9 mouse cellular contexts compared by ENCODE assay signal in genomic region chr5:72587192-72587681, GRCm38 (mm10). TPM values are rescaled to one million over a fixed set of nuclear protein-coding genes. Genes with fewer than 3 reads are reported as not detected.
DNase-seq lines count a peak whose midpoint lies in the region; ATAC-seq and TF ChIP-seq lines count a peak whose summit lies in the region.
"Had no signal": no experiment of that assay in that cellular context is flagged by ENCODE, and none has a peak within 500 bp of the region (broad histone marks: within the 10 kb centered on the region; RNA-seq: fewer than 3 reads in every experiment).

Gm5868 (minus strand) TSS chr5:72587551.

- TF ChIP-seq EP300 in liver, embryonic 14.5 days (IDR thresholded peaks at IDR 0.05; ENCODE audit: low read depth): no peak
- no peak for TF ChIP-seq EP300 in stomach, postnatal 0 days (optimal IDR thresholded peaks at IDR 0.05)

- DNase-seq in adrenal gland, postnatal 36 days: peak; percentile 20
- no peak for DNase-seq in adrenal gland, postnatal 4 days (ENCODE audit: low spot score in 2 of 2)
- DNase-seq in thymus, postnatal 4 days: peak; percentile 12
- DNase-seq in thymus, postnatal 36 days: no peak
- DNase-seq in liver, embryonic 14.5 days (ENCODE audit: low read depth in 3 of 3, low spot score in 3 of 3): no peak
- peak; percentile 47 for DNase-seq in stomach, postnatal 0 days (ENCODE audit: low spot score)
- no peak for DNase-seq in right cerebral cortex, postnatal 4 days

- H3K4me3 ChIP-seq in liver, embryonic 14.5 days (ENCODE audit: insufficient read depth in 1 of 2, low read depth in 2 of 2, low read length in 2 of 2): peak within 1 kb of the TSS in 1 of 2 experiments; percentile 0; a peak in 1 of 4 replicates
- peak within 1 kb of the TSS; percentile 31 for H3K4me3 ChIP-seq in stomach, postnatal 0 days (ENCODE audit: low read depth, low read length)

- H3K4me1 ChIP-seq in liver, embryonic 14.5 days (replicated peaks; ENCODE audit: control insufficient read depth in 2 of 2, insufficient read depth in 2 of 2, low read length in 1 of 2): no peaks in the 10 kb centered on the region
- no peaks in the 10 kb centered on the region for H3K4me1 ChIP-seq in stomach, postnatal 0 days (replicated peaks; ENCODE audit: control insufficient read depth, insufficient read depth)

- H3K9me3 ChIP-seq in liver, embryonic 14.5 days (ENCODE audit: control insufficient read depth, low read length): no peaks in the 10 kb centered on the region
- H3K9me3 ChIP-seq in stomach, postnatal 0 days (ENCODE audit: control insufficient read depth, low read length): no peaks in the 10 kb centered on the region

- H3K4me2 ChIP-seq in liver, embryonic 14.5 days (ENCODE audit: low read depth): peak within 1 kb of the TSS; percentile 24
- H3K4me2 ChIP-seq in stomach, postnatal 0 days (replicated peaks; ENCODE audit: low read depth): peak within 1 kb of the TSS; percentile 63

- no peak for TF ChIP-seq CTCF in liver, embryonic 14.5 days (IDR thresholded peaks at IDR 0.05; ENCODE audit: low read depth)
- TF ChIP-seq CTCF in stomach, postnatal 0 days (IDR thresholded peaks at IDR 0.05; ENCODE audit: low read depth): no peak

- H3K27ac ChIP-seq in liver, embryonic 14.5 days: no peak within 1 kb of the TSS
- H3K27ac ChIP-seq in stomach, postnatal 0 days (replicated peaks): no peak within 1 kb of the TSS

- no peak within 1 kb of the TSS for H3K9ac ChIP-seq in liver, embryonic 14.5 days (replicated peaks)
- 0 out of 2 replicates have a peak within 1 kb of the TSS, but pooled peaks have one; percentile 27 for H3K9ac ChIP-seq in stomach, postnatal 0 days (ENCODE audit: low read length)

- H3K36me3 ChIP-seq in liver, embryonic 14.5 days (replicated peaks; ENCODE audit: control insufficient read depth, insufficient read depth, low read depth): no peaks in the 10 kb centered on the region
- H3K36me3 ChIP-seq in stomach, postnatal 0 days (ENCODE audit: control insufficient read depth, insufficient read depth, low read length): no peaks in the 10 kb centered on the region

- peaks cover 10% of the 10 kb centered on the region for H3K27me3 ChIP-seq in liver, embryonic 14.5 days (ENCODE audit: control insufficient read depth, insufficient read depth, low read length)
- H3K27me3 ChIP-seq in stomach, postnatal 0 days (ENCODE audit: control insufficient read depth, insufficient read depth, low read length): no peaks in the 10 kb centered on the region

- 8% methylated on average over 38 of the region's 38 CpGs for WGBS in liver, embryonic 14.5 days (ENCODE audit: insufficient replicate concordance)
- WGBS in stomach, postnatal 0 days: 2% methylated on average over 31 of the region's 38 CpGs

- ATAC-seq in liver, embryonic 14.5 days (ENCODE audit: insufficient read depth): no peak
- ATAC-seq in stomach, postnatal 0 days (ENCODE audit: low FRiP score, low TSS enrichment): 0 out of 2 replicates have a peak, but pooled peaks have one; percentile 26
- ATAC-seq in monocyte, adult 5-6 weeks (replicated peaks; ENCODE audit: insufficient number of reproducible peaks, low FRiP score, low TSS enrichment, poor library complexity, severe bottlenecking): no peak

RNA-seq across cellular contexts. Expression of gene Gm5868, which starts in this region (rescaled TPM):
- total RNA-seq in adrenal gland, postnatal 36 days (2021): 1 to 10 TPM in 1 of 2 experiments, under 1 TPM in 1; 0.83 to 1.3 TPM
- 1 to 10 TPM; 3.3 to 4.5 TPM for total RNA-seq in adrenal gland, postnatal 4 days (2021)
- polyA plus RNA-seq in liver, embryonic 14.5 days (2012; rRNA removed): not detected in 2 replicates
- not detected in 2 replicates for polyA plus RNA-seq in liver, embryonic 14.5 days (2014; fragmentation: Nextera tagmentation; extraction: Ambion mirVana)
- polyA plus RNA-seq in stomach, postnatal 0 days (2015; fragmentation: Nextera tagmentation; extraction: Ambion mirVana): 0.56 and 1.1 TPM in 2 replicates
- total RNA-seq in monocyte, adult 5-6 weeks (2017): not detected in 3 replicates
- polyA plus RNA-seq: C2C12 had no signal

Comparison
In these comparisons a context has a peak if more than half of its experiments do, and no peak if none do; other contexts are left out.
1. DNase-seq: peak in adrenal gland, postnatal 36 days (2 of 2), thymus, postnatal 4 days (single experiment) and stomach, postnatal 0 days (single experiment); none in adrenal gland, postnatal 4 days (0 of 2), thymus, postnatal 36 days (0 of 2), liver, embryonic 14.5 days (0 of 3) and right cerebral cortex, postnatal 4 days (single experiment).